ENCODE assay signal across 20 mouse cellular contexts in genomic region chr16:29964563-29964962, GRCm38 (mm10).
"Had no signal": no experiment of that assay in that cellular context is flagged by ENCODE, and none has a peak within 500 bp of the region (broad histone marks: within the 10 kb centered on the region; RNA-seq: fewer than 3 reads in every experiment).

No protein-coding gene starts in this region.

- H3K4me1 ChIP-seq: liver, embryonic 15.5 days; midbrain, embryonic 10.5 days; midbrain, embryonic 15.5 days; neural tube, embryonic 12.5 days; neural tube, embryonic 15.5 days had no signal

- H3K9me3 ChIP-seq: kidney, embryonic 15.5 days; limb, embryonic 15.5 days; liver, embryonic 15.5 days; midbrain, embryonic 10.5 days; midbrain, embryonic 15.5 days; neural tube, embryonic 12.5 days; neural tube, embryonic 15.5 days had no signal

- H3K4me2 ChIP-seq: kidney, embryonic 15.5 days; limb, embryonic 12.5 days; limb, embryonic 15.5 days; liver, embryonic 15.5 days; lung, embryonic 14.5 days; midbrain, embryonic 15.5 days; neural tube, embryonic 12.5 days; neural tube, embryonic 15.5 days had no signal

- H3K27ac ChIP-seq: kidney, embryonic 15.5 days; limb, embryonic 12.5 days; limb, embryonic 15.5 days; liver, embryonic 15.5 days; midbrain, embryonic 10.5 days; midbrain, embryonic 15.5 days; neural tube, embryonic 12.5 days; neural tube, embryonic 15.5 days; stomach, postnatal 0 days had no signal

- H3K27me3 ChIP-seq: kidney, embryonic 15.5 days; limb, embryonic 12.5 days; limb, embryonic 15.5 days; liver, embryonic 15.5 days; megakaryocyte, embryonic 14.5 days; midbrain, embryonic 15.5 days; neural tube, embryonic 12.5 days; neural tube, embryonic 15.5 days had no signal

- H3K4me3 ChIP-seq: kidney, embryonic 15.5 days; limb, embryonic 12.5 days; limb, embryonic 15.5 days; liver, embryonic 15.5 days; megakaryocyte, embryonic 14.5 days; midbrain, embryonic 10.5 days; midbrain, embryonic 15.5 days; neural tube, embryonic 12.5 days; neural tube, embryonic 15.5 days had no signal

- ATAC-seq: lung, postnatal 0 days; midbrain, embryonic 15.5 days had no signal

- DNase-seq: kidney, adult 8-10 months; kidney, postnatal 10 days; kidney, postnatal 4 days; left cerebral cortex, postnatal 4 days; lung, embryonic 14.5 days; lung, postnatal 36 days; retina, postnatal 1 day; right cerebral cortex, postnatal 4 days; thymus, postnatal 25 days had no signal

- H3K9ac ChIP-seq: kidney, embryonic 15.5 days; limb, embryonic 12.5 days; limb, embryonic 15.5 days; liver, embryonic 15.5 days; lung, embryonic 14.5 days; midbrain, embryonic 15.5 days; neural tube, embryonic 12.5 days; neural tube, embryonic 15.5 days had no signal

- H3K36me3 ChIP-seq: kidney, embryonic 15.5 days; limb, embryonic 12.5 days; limb, embryonic 15.5 days; liver, embryonic 15.5 days; midbrain, embryonic 10.5 days; midbrain, embryonic 15.5 days; neural tube, embryonic 12.5 days; neural tube, embryonic 15.5 days had no signal
